Mouse (Mus musculus) fat pad, adult 2 months (tissue): Measurements from ENCODE around the gene Rab23.

Source experiments
- DNase-seq: peaks from one replicate; pipeline ENCODE4 v3.0.0-alpha.2; 2011; ENCODE audit warnings: low read depth, low spot score; ENCODE audit errors: extremely low read depth

Rab23 gene

DNA sequence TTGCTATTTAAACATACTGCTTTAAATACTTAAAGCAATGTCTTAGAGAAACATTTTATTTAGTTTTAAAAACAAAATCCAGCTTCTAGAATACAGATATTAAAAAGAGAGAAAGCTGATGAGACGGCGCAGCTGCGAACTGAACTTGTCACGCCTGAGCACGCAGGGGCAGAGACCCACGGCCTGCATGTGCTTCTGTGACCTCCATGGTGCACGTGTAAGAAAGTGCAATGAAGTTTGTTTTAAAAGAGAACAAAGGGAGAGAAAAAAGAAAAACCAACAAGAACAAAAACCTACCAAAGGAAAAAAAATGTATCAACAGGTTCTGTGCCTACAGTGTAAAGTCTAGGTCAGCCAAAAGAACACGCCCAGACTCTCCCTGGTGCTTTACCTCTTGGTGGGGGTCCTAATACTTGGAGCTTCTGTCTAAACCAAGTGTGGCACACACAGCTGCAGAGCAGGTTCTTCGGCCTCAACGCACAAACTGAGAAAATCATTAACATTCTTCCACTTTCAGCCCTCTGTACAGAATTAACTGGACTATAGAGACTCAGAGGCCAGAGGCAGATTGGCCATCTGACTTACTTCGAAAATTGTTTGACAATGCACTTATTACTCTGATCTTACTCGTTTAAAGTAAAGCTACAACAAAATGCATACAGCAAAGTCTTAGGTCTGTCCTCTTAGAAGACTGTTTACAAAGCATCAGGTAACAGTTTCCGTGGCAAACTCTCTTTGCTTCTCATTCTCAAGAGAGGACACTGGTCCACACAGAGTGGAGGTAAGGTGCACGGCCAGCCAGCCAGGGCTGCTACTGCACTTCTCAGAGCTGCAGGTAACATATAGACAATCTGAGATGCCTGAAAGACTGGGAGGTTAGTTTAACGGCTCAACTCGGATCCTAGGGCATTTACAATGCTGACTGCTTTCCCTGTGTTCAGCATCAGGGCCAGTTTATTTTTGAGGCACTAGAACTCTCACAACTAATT is 47.1 kb downstream of the Rab23 start:
- no peak for DNase-seq

DNA sequence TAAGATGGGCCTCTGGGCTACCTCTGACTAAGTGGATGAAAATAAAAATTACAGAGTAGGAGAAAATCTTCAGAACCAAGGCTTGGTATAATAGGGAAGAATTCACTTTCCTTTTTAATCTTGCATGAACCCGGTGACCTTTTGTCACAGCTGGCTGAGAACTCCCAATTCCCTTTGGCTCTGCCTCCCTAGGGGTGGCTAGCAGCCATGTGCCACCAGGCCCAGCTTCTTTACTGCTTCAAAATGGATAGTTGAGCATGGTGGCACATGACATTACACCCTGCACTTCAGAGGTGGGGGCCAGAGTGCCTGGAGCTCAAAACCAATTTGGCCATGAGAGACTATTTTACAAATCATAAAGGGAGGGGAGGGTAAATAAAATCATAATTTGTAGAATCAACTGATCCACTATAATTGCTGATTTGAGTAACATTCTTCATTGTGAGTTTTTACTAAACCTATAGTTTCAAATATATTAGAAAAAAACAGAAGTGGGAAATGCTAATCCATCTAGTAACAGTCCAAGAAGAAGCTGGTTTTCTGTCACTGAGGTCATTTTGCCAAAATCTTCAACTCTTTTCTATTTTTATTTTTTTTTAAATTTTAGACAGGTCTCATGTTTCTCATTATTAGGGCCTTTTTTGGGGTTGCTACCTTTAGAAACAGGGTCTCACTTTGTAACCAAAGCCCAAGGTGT is 48.6 kb downstream of the Rab23 start:
- DNase-seq = no peak

- no peak for DNase-seq
Measured at GRCm38 (mm10) chr1:33768827-33769226, 49.1 kb downstream of the Rab23 start.

GRCm38 (mm10) chr1:33771621-33772020 is 51.9 kb downstream of the Rab23 start:
- DNase-seq = no peak

DNA sequence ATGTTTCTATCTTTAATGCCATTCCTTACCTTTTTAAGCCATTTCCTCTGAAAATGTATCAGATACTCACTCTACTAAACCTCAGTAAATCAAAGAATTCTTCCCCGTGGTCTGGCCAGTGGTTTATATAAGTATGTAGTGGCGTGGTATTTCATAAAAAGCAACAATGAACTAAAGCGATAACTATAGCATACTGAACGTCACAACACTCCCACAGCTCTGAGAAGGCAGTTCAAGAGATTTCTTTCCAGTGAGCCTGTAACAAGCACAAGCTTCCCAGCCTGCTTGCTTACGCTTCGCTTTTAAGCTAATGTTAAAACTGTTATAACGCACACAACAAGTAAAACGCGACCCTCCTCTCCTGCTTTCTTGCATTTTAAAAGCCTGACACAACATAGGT is 52.4 kb downstream of the Rab23 start:
- DNase-seq = no peak

- DNase-seq = no peak
Measured at GRCm38 (mm10) chr1:33776175-33776611, 56.5 kb downstream of the Rab23 start.

DNA sequence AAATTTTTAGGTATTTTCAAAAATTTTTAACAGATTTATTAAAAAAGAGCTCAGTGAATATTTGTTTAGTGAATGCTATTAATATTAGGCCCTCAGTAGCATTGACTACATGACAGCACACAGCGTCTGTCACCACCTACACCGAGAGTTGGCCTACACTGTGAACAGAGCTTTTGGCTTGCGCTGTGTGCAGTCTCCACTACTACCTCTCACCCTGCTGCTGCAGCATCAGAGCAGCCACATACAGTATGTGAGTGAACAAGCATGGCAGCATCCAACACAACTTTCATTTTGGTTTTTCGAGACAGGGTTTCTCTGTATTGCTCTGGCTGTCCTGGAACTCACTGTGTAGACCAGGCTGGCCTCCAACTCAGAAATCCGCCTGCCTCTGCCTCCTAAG is 64.9 kb downstream of the Rab23 start:
- DNase-seq = no peak

- no peak for DNase-seq
Measured at GRCm38 (mm10) chr1:33788072-33788471, 68.4 kb downstream of the Rab23 start.

DNA sequence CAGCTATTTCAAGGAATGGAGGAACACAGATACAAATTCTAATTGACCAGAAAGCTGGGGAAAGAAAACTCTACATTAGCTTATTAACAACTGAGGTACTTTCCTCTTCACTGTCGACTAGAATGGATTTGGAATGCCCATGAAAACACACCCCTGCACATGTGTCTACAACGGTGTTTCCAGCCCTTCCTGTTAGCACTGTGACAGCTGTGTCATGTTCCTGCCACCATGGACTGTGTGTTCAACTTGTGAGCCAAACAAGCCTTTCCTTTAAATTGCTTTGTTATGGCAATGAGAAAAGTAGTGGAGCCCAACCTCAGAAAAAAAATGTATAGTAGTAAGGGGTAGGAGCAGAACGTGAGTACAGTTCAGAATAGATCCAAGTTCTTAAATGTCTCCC is 68.8 kb downstream of the Rab23 start:
- no peak for DNase-seq
